ENCODE assay signal across 9 mouse cellular contexts in the genomic region with DNA sequence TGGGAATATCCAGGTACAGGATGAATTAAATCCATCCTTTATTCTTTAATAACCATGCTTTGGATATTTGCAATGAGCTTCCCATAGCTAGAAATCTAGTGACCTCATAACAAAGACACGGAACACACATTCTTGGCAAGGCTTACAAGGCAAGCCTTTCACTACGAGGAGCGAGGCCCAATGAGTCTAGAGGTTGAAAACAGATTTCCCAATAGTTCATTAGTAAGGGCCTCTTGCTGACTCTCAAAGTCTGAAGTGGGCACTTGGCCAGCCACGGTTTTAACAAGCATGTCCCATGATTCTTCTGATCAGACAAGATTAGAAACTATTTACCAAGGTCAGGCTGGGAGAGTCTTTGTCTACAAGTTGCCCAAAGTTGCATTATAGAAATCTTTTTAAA.
DNase-seq lines count a peak whose midpoint lies in the region; ATAC-seq lines count a peak whose summit lies in the region.
"Had no signal": no experiment of that assay in that cellular context is flagged by ENCODE, and none has a peak within 500 bp of the region (broad histone marks: within the 10 kb centered on the region; RNA-seq: fewer than 3 reads in every experiment).

No protein-coding gene starts in this region.

- H3K27me3 ChIP-seq in kidney, embryonic 15.5 days, result no peaks in the 10 kb centered on the region
- no peaks in the 10 kb centered on the region for H3K27me3 ChIP-seq in intestine, embryonic 16.5 days (replicated peaks; ENCODE audit: control insufficient read depth, insufficient read depth, low read length)

- H3K9ac ChIP-seq in kidney, embryonic 15.5 days, result no peak overlapping the region
- H3K9ac ChIP-seq in intestine, embryonic 16.5 days (ENCODE audit: low read depth, low read length), result no peak overlapping the region

- intact Hi-C loops in left cerebral cortex, postnatal 36 days (cut with DNase I), result no loop called here

- no peak for ATAC-seq in kidney, embryonic 15.5 days (replicated peaks; ENCODE audit: low FRiP score)
- peak; percentile 77 for ATAC-seq in intestine, embryonic 16.5 days
- no peak for ATAC-seq in granulocyte monocyte progenitor cell, adult 5-6 weeks (replicated peaks; ENCODE audit: poor library complexity, severe bottlenecking)

- no peak overlapping the region for H3K4me2 ChIP-seq in kidney, embryonic 15.5 days
- H3K4me2 ChIP-seq in intestine, embryonic 16.5 days (ENCODE audit: low read depth, low read length), result no peak overlapping the region

- no peak overlapping the region for H3K27ac ChIP-seq in kidney, embryonic 15.5 days
- no peak overlapping the region for H3K27ac ChIP-seq in intestine, embryonic 16.5 days (ENCODE audit: low read length)

- H3K4me3 ChIP-seq in kidney, embryonic 15.5 days (replicated peaks), result no peak overlapping the region
- no peak overlapping the region for H3K4me3 ChIP-seq in intestine, embryonic 16.5 days (ENCODE audit: low read length)

- H3K9me3 ChIP-seq in kidney, embryonic 15.5 days (replicated peaks), result no peaks in the 10 kb centered on the region
- no peaks in the 10 kb centered on the region for H3K9me3 ChIP-seq in intestine, embryonic 16.5 days (ENCODE audit: control insufficient read depth, low read length)

- 71% methylated on average over 4 of the region's 4 CpGs for WGBS in kidney, embryonic 15.5 days
- 44% methylated on average over 4 of the region's 4 CpGs for WGBS in intestine, embryonic 16.5 days

- H3K4me1 ChIP-seq in kidney, embryonic 15.5 days, result 0 out of 2 replicates have a peak, but pooled peaks cover under 1% of the 10 kb centered on the region
- H3K4me1 ChIP-seq in intestine, embryonic 16.5 days (ENCODE audit: control insufficient read depth, insufficient read depth, low read length), result 0 out of 2 replicates have a peak, but pooled peaks cover 4% of the 10 kb centered on the region

- H3K36me3 ChIP-seq in kidney, embryonic 15.5 days, result no peaks in the 10 kb centered on the region
- no peaks in the 10 kb centered on the region for H3K36me3 ChIP-seq in intestine, embryonic 16.5 days (ENCODE audit: control insufficient read depth, insufficient read depth, low read length)

- peak; percentile 29 for DNase-seq in kidney, adult 18-20 months
- peak; percentile 64 for DNase-seq in fat pad, adult 2 months (ENCODE audit: extremely low read depth, low read depth, low spot score)
- DNase-seq in ovary, postnatal 14 days (ENCODE audit: low spot score), result peak; percentile 22
- DNase-seq in left cerebral cortex, postnatal 36 days (ENCODE audit: low spot score in 2 of 2), result no peak
- no peak for DNase-seq in cerebellum, adult 9-11 months
- DNase-seq: thymus, adult 2 months had no signal

Comparison
In these comparisons a context has a peak if more than half of its experiments do, and no peak if none do; other contexts are left out.
1. DNase-seq: peak in kidney, adult 18-20 months (single experiment), fat pad, adult 2 months (single experiment) and ovary, postnatal 14 days (single experiment); none in left cerebral cortex, postnatal 36 days (0 of 2) and cerebellum, adult 9-11 months (single experiment).